Mouse (Mus musculus): ENCODE results near the gene Mtf2. TPM values are rescaled to one million over a fixed set of nuclear protein-coding genes. Genes with fewer than 3 reads are reported as not detected.

Gene Mtf2
- polyA plus RNA-seq (2012; ENCODE audit: low replicate concordance), result 6.4 and 8.4 TPM in 2 replicates

DNA sequence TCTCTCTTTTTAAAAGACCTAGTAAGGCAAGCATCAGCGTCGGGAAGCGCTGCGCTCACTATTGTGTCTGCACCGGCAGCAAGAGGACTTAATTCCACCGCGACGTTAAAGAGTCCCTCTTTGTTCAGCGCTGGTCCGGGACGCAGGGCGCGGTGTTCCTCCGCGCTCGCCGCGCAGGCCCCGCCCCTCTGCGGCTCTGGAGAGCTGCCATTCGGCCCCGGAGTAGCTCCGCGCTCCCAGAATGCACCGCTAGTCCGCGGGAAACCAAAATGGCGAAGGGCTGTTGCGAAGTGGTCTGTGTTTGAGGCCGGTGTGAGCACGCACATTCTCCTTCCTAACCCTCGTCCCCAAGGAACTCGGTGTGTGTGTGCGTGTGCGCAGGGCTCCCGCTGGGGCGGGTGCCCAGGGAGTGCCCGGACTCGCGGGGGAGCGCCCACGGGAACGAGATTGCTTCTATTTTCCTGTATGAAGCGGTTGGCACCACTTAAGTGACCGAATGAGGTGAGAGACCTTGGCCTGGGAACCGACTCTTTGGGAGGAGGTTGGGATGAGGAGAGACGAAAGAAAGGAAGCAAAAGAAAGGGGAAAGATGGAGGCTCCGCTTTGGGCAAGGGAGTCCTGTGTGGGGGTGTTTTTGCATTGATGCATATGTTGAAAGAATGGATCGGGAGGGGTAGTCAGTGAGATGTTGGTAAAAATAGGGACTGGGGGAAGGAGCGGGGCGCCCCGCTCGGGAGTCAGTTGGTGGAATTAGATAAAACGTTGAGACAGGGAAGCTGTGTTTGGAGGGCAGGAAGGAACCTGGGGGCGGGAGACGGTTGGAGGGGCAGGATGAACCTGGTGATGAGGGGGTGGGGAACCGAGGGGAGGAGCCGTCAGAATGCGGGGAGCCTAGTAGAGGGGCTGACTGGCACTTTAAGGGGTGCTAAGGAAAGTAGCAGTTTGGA, at the start of gene Mtf2:
Gene Mtf2 (plus strand): TSS at position 210 of the 947 bp plus-strand sequence.

DNA sequence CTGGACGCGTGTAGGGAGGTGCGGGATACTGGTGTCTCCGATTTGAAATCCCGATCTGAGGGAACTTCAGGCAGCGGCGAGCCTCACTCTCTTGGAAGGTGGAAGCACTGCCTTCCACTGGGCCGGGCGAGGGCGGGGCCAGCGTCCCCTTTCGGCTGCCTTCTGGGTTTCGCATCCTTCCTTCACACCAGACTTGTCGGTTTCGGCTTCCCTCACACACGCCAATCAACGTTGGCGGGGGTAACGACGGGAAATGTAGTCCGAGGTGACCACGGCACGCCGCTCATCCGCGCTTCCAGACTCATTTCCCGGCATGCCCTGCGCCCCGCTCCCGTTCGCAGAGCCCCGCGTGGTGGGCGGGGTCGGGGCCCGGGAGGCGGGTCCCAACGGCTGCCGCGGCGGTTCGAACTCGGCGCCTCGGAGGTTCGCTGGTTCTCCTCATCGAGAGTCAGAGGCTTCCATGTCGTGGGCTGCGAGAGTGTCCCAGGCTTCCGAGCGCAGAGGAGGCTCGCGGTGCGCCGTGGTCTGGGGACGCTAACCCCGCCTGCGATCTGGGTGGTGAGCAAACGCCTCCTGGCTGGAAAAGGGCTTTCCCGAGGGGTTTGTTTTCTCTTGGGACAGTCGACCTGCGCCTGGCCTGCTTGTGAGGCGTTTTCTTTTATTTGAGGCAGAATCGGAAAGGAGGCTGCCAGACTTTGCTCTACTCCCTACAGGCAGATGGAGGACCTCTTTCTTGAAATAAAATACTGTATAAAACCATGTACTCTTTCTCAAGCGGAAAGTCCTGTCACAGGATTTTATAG, 67.2 kb downstream of the Mtf2 start, which contains the start of the genes Tmed5 and Ccdc18:
Gene Tmed5 (minus strand): TSS at position 180 of the 803 bp plus-strand sequence.
Gene Ccdc18 (plus strand): TSS at position 435 of the 803 bp plus-strand sequence.

Other genes with a start within 250 kb of the Mtf2 start
- not detected in 2 replicates for gene Ube2d2b, start 235.6 kb upstream of the Mtf2 start, polyA plus RNA-seq (2012; ENCODE audit: low replicate concordance)
- 6.7 and 7.0 TPM in 2 replicates for gene Evi5, start 190.6 kb upstream of the Mtf2 start, polyA plus RNA-seq (2012; ENCODE audit: low replicate concordance)
- gene Rpl5, start 165.2 kb upstream of the Mtf2 start, polyA plus RNA-seq (2012; ENCODE audit: low replicate concordance), result 15.0 and 93.1 TPM in 2 replicates
- gene Fam69a, start 78.6 kb upstream of the Mtf2 start, polyA plus RNA-seq (2012; ENCODE audit: low replicate concordance), result 0.33 and 1.2 TPM in 2 replicates
- gene Tmed5, start 66.9 kb downstream of the Mtf2 start, polyA plus RNA-seq (2012; ENCODE audit: low replicate concordance), result 50.0 and 109 TPM in 2 replicates
- 1.1 TPM in 1 of 2 replicates, not detected in the other for gene Ccdc18, start 67.2 kb downstream of the Mtf2 start, polyA plus RNA-seq (2012; ENCODE audit: low replicate concordance)
- 12.1 and 58.0 TPM in 2 replicates for gene Dr1, start 203.2 kb downstream of the Mtf2 start, polyA plus RNA-seq (2012; ENCODE audit: low replicate concordance)
- gene Pigg, start 246.9 kb downstream of the Mtf2 start, polyA plus RNA-seq (2012; ENCODE audit: low replicate concordance), result 0.15 and 2.2 TPM in 2 replicates

Measured in leukemia stem cell, adult 10-12 weeks (primary cell).